Mouse (Mus musculus) lung, adult 18-20 months (tissue): Measurements from ENCODE around the gene Higd2a.

Experiments used
- DNase-seq, 2 experiments: peaks; one replicate each; pipeline ENCODE4 v3.0.0; 2022; ENCODE audit warnings: mixed read lengths in 2 of 2

Higd2a gene

GRCm38 (mm10) chr13:54621960-54622521, 32.0 kb downstream of the Higd2a start:
- DNase-seq = no peak

GRCm38 (mm10) chr13:54629128-54629527, 39.1 kb downstream of the Higd2a start:
- DNase-seq = peak; percentile 73 to 86

- peak in 1 of 2 experiments; percentile 30 for DNase-seq
Measured at GRCm38 (mm10) chr13:54632731-54633277, 42.8 kb downstream of the Higd2a start.

GRCm38 (mm10) chr13:54635011-54635410, 45.0 kb downstream of the Higd2a start:
- DNase-seq = no peak
